ENCODE assay signal across 8 mouse cellular contexts in genomic region chr15:6625607-6626033, GRCm38 (mm10).
A peak's percentile ranks its signal among the peaks of the same experiment; 100 is the strongest.
DNase-seq lines count a peak whose midpoint lies in the region; ATAC-seq and TF ChIP-seq lines count a peak whose summit lies in the region.

No protein-coding gene starts in this region.

- no peaks in the 10 kb centered on the region for H3K9me3 ChIP-seq in intestine, embryonic 16.5 days (ENCODE audit: control insufficient read depth, low read length)
- no peaks in the 10 kb centered on the region for H3K9me3 ChIP-seq in midbrain, embryonic 10.5 days (replicated peaks)
- H3K9me3 ChIP-seq in stomach, embryonic 15.5 days = no peaks in the 10 kb centered on the region

- H3K27me3 ChIP-seq in intestine, embryonic 16.5 days (replicated peaks; ENCODE audit: control insufficient read depth, insufficient read depth, low read length) = no peaks in the 10 kb centered on the region
- H3K27me3 ChIP-seq in midbrain, embryonic 10.5 days (ENCODE audit: low read depth, poor library complexity, severe bottlenecking) = peaks cover 6% of the 10 kb centered on the region; the same call in 1 of the 2 replicates
- no peaks in the 10 kb centered on the region for H3K27me3 ChIP-seq in stomach, embryonic 15.5 days (replicated peaks)

- no peaks in the 10 kb centered on the region for H3K4me1 ChIP-seq in intestine, embryonic 16.5 days (ENCODE audit: control insufficient read depth, insufficient read depth, low read length)
- peaks cover 14% of the 10 kb centered on the region for H3K4me1 ChIP-seq in midbrain, embryonic 10.5 days
- H3K4me1 ChIP-seq in stomach, embryonic 15.5 days = 0 out of 2 replicates have a peak, but pooled peaks cover 4% of the 10 kb centered on the region

- H3K4me3 ChIP-seq in gastrocnemius, adult 2 months = peak overlapping the region; percentile 15
- H3K4me3 ChIP-seq in intestine, embryonic 16.5 days (ENCODE audit: low read length) = no peak overlapping the region; the same call in 1 of the 2 replicates
- peak overlapping the region; percentile 29; the same call in 1 of the 2 replicates for H3K4me3 ChIP-seq in midbrain, embryonic 10.5 days
- H3K4me3 ChIP-seq in stomach, embryonic 15.5 days (replicated peaks) = 0 out of 2 replicates have a peak overlapping the region, but pooled peaks have one; percentile 8

- intact Hi-C loops in gastrocnemius, adult 2 months (cut with DNase I) = loop anchor here (5.0 kb wide), 1 partner anchor 123 kb away; no protein-coding TSS in a partner anchor
- intact Hi-C loops in left cerebral cortex, postnatal 25 days (cut with DNase I) = loop anchor here (2.0 kb wide), 1 partner anchor 387 kb away; no protein-coding TSS in a partner anchor

- H3K36me3 ChIP-seq in intestine, embryonic 16.5 days (ENCODE audit: control insufficient read depth, insufficient read depth, low read length) = no peaks in the 10 kb centered on the region
- H3K36me3 ChIP-seq in midbrain, embryonic 10.5 days = no peaks in the 10 kb centered on the region
- H3K36me3 ChIP-seq in stomach, embryonic 15.5 days = no peaks in the 10 kb centered on the region

- no peak for DNase-seq in gastrocnemius, adult 2 months
- DNase-seq in gastrocnemius, adult 8-10 months (ENCODE audit: low spot score in 2 of 2) = no peak
- peak; percentile 9 for DNase-seq in cerebellum, adult 9-11 months
- DNase-seq in frontal cortex, postnatal 14 days (ENCODE audit: low spot score in 2 of 2) = peak; percentile 9 to 50
- DNase-seq in left cerebral cortex, postnatal 25 days (ENCODE audit: low spot score in 2 of 2) = peak; percentile 74 to 82
- peak; percentile 23 for DNase-seq in midbrain, embryonic 10.5 days (ENCODE audit: low spot score)

- peak; percentile 76 for TF ChIP-seq CTCF in gastrocnemius, adult 2 months (IDR thresholded peaks at IDR 0.05)

- peak overlapping the region; percentile 21; the same call in 1 of the 2 replicates for H3K4me2 ChIP-seq in intestine, embryonic 16.5 days (ENCODE audit: low read depth, low read length)
- H3K4me2 ChIP-seq in stomach, embryonic 15.5 days = peak overlapping the region; percentile 36

- H3K9ac ChIP-seq in intestine, embryonic 16.5 days (ENCODE audit: low read depth, low read length) = no peak overlapping the region
- no peak overlapping the region for H3K9ac ChIP-seq in stomach, embryonic 15.5 days

- ATAC-seq in intestine, embryonic 16.5 days = peak; percentile 89
- no peak for ATAC-seq in stomach, embryonic 15.5 days (ENCODE audit: insufficient read depth, low FRiP score, low read depth)

- WGBS in intestine, embryonic 16.5 days = 6% methylated on average over 6 of the region's 6 CpGs
- whole genome bisulfite sequencing in midbrain, embryonic 10.5 days = 7% methylated on average over 6 of the region's 6 CpGs
- 4% methylated on average over 6 of the region's 6 CpGs for WGBS in stomach, embryonic 15.5 days

- H3K27ac ChIP-seq in gastrocnemius, adult 2 months = no peak overlapping the region
- no peak overlapping the region for H3K27ac ChIP-seq in intestine, embryonic 16.5 days (ENCODE audit: low read length)
- H3K27ac ChIP-seq in midbrain, embryonic 10.5 days (replicated peaks) = no peak overlapping the region
- no peak overlapping the region for H3K27ac ChIP-seq in stomach, embryonic 15.5 days

Comparison
In these comparisons a context has a peak if more than half of its experiments do, and no peak if none do; other contexts are left out.
1. DNase-seq: peak in cerebellum, adult 9-11 months (single experiment), frontal cortex, postnatal 14 days (2 of 2), left cerebral cortex, postnatal 25 days (2 of 2) and midbrain, embryonic 10.5 days (single experiment); none in gastrocnemius, adult 2 months (single experiment) and gastrocnemius, adult 8-10 months (0 of 2).